Mouse (Mus musculus) heart, embryonic 14.5 days (tissue): ENCODE measurements around the gene Cox11. TPM values are rescaled to one million over a fixed set of nuclear protein-coding genes. Genes with fewer than 3 reads are reported as not detected.

Experiments
- ATAC-seq: fragments of 200-750 bp; cut with Nextera tagmentation; 2 replicates; pipeline ENCODE4 v1.8.0; 2017; ENCODE audit warnings: low read depth, moderate TSS enrichment; ENCODE audit not compliant: insufficient number of reproducible peaks, insufficient read depth, low FRiP score
- H3K27ac ChIP-seq, 2 experiments: fragments of 200-500 bp in 1 of 2; fragments of 300-500 bp in 1 of 2; sonication (generic) in 1 of 2; replicated peaks in 1 of 2; 2 replicates each; pipeline ENCODE4 v1.5.1; 2012 to 2014; ENCODE audit warnings: low read depth in 2 of 2, low read length in 2 of 2, control low read depth in 1 of 2, mild to moderate bottlenecking in 1 of 2, mixed read lengths in 1 of 2; ENCODE audit not compliant: control insufficient read depth in 1 of 2, insufficient read depth in 1 of 2
- H3K27me3 ChIP-seq: fragments of 300-500 bp; sonication (generic); 2 replicates; pipeline ENCODE4 v1.6.1; 2014; ENCODE audit warnings: mild to moderate bottlenecking, low read length, control low read depth; ENCODE audit not compliant: control insufficient read depth, insufficient read depth
- H3K36me3 ChIP-seq: fragments of 300-500 bp; sonication (generic); 2 replicates; pipeline ENCODE4 v1.6.1; 2014; ENCODE audit warnings: mild to moderate bottlenecking, control low read depth, low read length, mixed read lengths; ENCODE audit not compliant: control insufficient read depth, insufficient read depth
- H3K4me1 ChIP-seq, 2 experiments: fragments of 200-500 bp in 1 of 2; fragments of 300-500 bp in 1 of 2; sonication (generic) in 1 of 2; 2 replicates each; pipeline ENCODE4 v1.6.1; 2012 to 2014; ENCODE audit warnings: low read length in 2 of 2, control low read depth in 1 of 2, mixed read lengths in 1 of 2; ENCODE audit not compliant: control insufficient read depth in 2 of 2, insufficient read depth in 2 of 2
- H3K4me2 ChIP-seq: fragments of 300-500 bp; sonication (generic); 2 replicates; pipeline ENCODE4 v1.6.1; 2014; ENCODE audit warnings: mild to moderate bottlenecking, low read length
- H3K4me3 ChIP-seq, 2 experiments: fragments of 200-500 bp in 1 of 2; fragments of 300-500 bp in 1 of 2; sonication (generic) in 1 of 2; 2 replicates each; pipeline ENCODE4 v1.5.1; 2012 to 2014; ENCODE audit warnings: low read length in 2 of 2, mild to moderate bottlenecking in 2 of 2, control low read depth in 1 of 2, low read depth in 1 of 2, moderate library complexity in 1 of 2; ENCODE audit not compliant: control insufficient read depth in 1 of 2, insufficient read depth in 1 of 2
- H3K9ac ChIP-seq: fragments of 300-500 bp; sonication (generic); 2 replicates; pipeline ENCODE4 v1.6.1; 2014; ENCODE audit warnings: mild to moderate bottlenecking, low read length
- H3K9me3 ChIP-seq: fragments of 300-500 bp; sonication (generic); 2 replicates; pipeline ENCODE4 v1.6.1; 2016; ENCODE audit warnings: low read length, control low read depth; ENCODE audit not compliant: control insufficient read depth
- WGBS: fragments of 180-500 bp; shearing (Covaris S2); extraction: QIAGEN DNeasy Blood & Tissue Kit; methylation state at CpG from one replicate; pipeline ENCODE4 v1.1.7; 2014; 5-methylcytosine and 5-hydroxymethylcytosine counted together
- polyA plus RNA-seq: library from polyadenylated mRNA; unstranded; fragments of >200 nt; fragmentation: Nextera tagmentation; extraction: Ambion mirVana; gene quantifications from 2 replicates; pipeline ENCODE4 v1.2.1, GENCODE M21; 2014

Cox11 gene
- polyA plus RNA-seq, 1 experiment from 2014 or later: 30.8 TPM

GRCm38 (mm10) chr11:90664345-90664986 lies 26.5 kb downstream of the Cox11 start:
- Histone ChIP-seq H3K4me2 (peak overlapping the region; percentile 33), H3K36me3 (peaks cover 29% of the 10 kb centered on the region), H3K9me3 (no peaks in the 10 kb centered on the region), H3K27ac (peak overlapping the region; percentile 12 to 14), H3K4me3 (no peak overlapping the region), H3K27me3 (no peaks in the 10 kb centered on the region), H3K4me1 (peaks cover 14 to 27% of the 10 kb centered on the region in 2 experiments), H3K9ac (no peak overlapping the region)
- no peak for ATAC-seq
- WGBS: 28% methylated on average over 8 of the region's 8 CpGs

GRCm38 (mm10) chr11:90665161-90665560 lies 27.2 kb downstream of the Cox11 start:
- Histone ChIP-seq H3K27me3 (no peaks in the 10 kb centered on the region), H3K4me2 (peak overlapping the region; percentile 33), H3K4me1 (peaks cover 14 to 27% of the 10 kb centered on the region in 2 experiments), H3K4me3 (no peak overlapping the region), H3K9ac (0 out of 2 replicates have a peak overlapping the region, but pooled peaks have one; percentile 6), H3K36me3 (peaks cover 32% of the 10 kb centered on the region), H3K9me3 (no peaks in the 10 kb centered on the region), H3K27ac (peak overlapping the region; percentile 14 to 39; a peak in 2 of 4 replicates)
- 8% methylated on average over 6 of the region's 6 CpGs for WGBS
- ATAC-seq: no peak

- Histone ChIP-seq H3K27ac (no peak overlapping the region), H3K36me3 (peaks cover 23% of the 10 kb centered on the region), H3K9ac (no peak overlapping the region), H3K4me3 (no peak overlapping the region), H3K27me3 (no peaks in the 10 kb centered on the region), H3K9me3 (no peaks in the 10 kb centered on the region), H3K4me1 (peaks cover 14 to 27% of the 10 kb centered on the region in 2 experiments), H3K4me2 (no peak overlapping the region)
- WGBS: 63% methylated on average over 3 of the region's 3 CpGs
- no peak for ATAC-seq
Measured at GRCm38 (mm10) chr11:90666144-90666757, 28.3 kb downstream of the Cox11 start.

DNA sequence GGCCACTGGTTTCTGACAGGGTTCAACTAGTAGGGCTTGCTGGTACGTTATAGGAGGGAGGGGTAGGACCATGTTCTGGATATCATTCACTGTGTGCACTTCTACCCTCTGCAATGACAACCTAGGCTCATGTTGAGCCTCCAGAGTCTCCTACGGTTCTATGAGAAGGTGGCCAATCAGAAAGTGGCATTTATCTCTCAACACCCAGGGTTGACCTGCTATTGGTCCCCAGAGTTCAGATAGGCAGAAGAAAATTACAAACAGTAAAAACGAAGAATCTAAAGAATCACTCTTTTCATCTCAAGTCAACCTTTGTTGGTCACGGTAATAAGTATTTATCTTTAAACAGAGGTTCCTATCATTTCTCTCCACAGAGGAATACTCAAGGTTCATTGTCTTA lies 28.9 kb downstream of the Cox11 start:
- no peak overlapping the region for H3K27ac ChIP-seq
- no peaks in the 10 kb centered on the region for H3K9me3 ChIP-seq
- no peak overlapping the region for H3K4me3 ChIP-seq
- no peak overlapping the region for H3K4me2 ChIP-seq
- ATAC-seq: no peak
- 81% methylated on average over 4 of the region's 4 CpGs for WGBS
- no peaks in the 10 kb centered on the region for H3K27me3 ChIP-seq
- H3K4me1 ChIP-seq: peaks cover 14 to 27% of the 10 kb centered on the region in 2 experiments
- H3K36me3 ChIP-seq: peaks cover 16% of the 10 kb centered on the region
- H3K9ac ChIP-seq: no peak overlapping the region

- H3K27me3 ChIP-seq: no peaks in the 10 kb centered on the region
- no peak overlapping the region for H3K27ac ChIP-seq
- peaks cover 14 to 27% of the 10 kb centered on the region in 2 experiments for H3K4me1 ChIP-seq
- no peak overlapping the region for H3K4me3 ChIP-seq
- H3K36me3 ChIP-seq: peaks cover 16% of the 10 kb centered on the region
- no peaks in the 10 kb centered on the region for H3K9me3 ChIP-seq
- no peak overlapping the region for H3K9ac ChIP-seq
- 96% methylated on average over 6 of the region's 6 CpGs for WGBS
- H3K4me2 ChIP-seq: no peak overlapping the region
- no peak for ATAC-seq
Measured at GRCm38 (mm10) chr11:90667325-90667724, 29.4 kb downstream of the Cox11 start.

DNA sequence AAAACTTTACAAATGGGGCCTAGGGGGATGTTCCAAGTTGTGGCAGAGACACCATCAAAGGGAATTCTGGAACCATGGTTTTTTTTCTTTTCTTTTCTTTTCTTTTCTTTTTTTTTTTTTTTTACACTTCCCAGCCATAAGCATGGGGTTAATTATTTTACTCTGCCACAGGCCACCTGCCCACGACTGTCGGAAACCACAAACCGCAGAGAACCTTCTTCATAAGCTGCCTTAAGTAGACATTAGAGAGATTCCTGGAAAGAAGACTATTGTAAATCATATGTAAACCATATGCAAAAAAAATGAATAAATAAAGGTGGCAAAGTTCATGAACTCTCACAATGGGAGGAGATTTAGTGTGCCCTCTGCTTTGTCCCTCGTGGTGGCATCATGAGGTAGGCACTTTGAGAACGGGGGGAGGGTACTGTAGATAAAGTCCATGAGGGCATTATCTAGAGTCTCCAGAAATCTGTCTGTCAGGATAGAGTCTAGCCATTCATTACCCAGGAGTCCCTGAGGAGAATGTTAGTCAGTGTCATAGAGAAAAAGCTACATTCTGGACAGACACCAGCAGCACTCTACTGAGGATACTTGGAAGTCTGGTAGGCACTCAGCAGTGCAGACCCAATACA lies 37.6 kb downstream of the Cox11 start:
- ATAC-seq: no peak
- no peaks in the 10 kb centered on the region for H3K27me3 ChIP-seq
- H3K27ac ChIP-seq: no peak overlapping the region
- H3K36me3 ChIP-seq: peaks cover 32% of the 10 kb centered on the region
- peaks cover 5 to 28% of the 10 kb centered on the region in 2 experiments for H3K4me1 ChIP-seq
- H3K9me3 ChIP-seq: no peaks in the 10 kb centered on the region
- no peak overlapping the region for H3K9ac ChIP-seq
- WGBS: 65% methylated on average over 5 of the region's 5 CpGs
- no peak overlapping the region for H3K4me2 ChIP-seq
- H3K4me3 ChIP-seq: no peak overlapping the region

GRCm38 (mm10) chr11:90677027-90677426 lies 39.1 kb downstream of the Cox11 start:
- no peak overlapping the region for H3K4me3 ChIP-seq
- no peak overlapping the region for H3K9ac ChIP-seq
- peaks cover 5 to 28% of the 10 kb centered on the region in 2 experiments for H3K4me1 ChIP-seq
- H3K27ac ChIP-seq: 0 out of 4 replicates have a peak overlapping the region, but pooled peaks have one; percentile 3 to 6
- no peak overlapping the region; the same call in 1 of the 2 replicates for H3K4me2 ChIP-seq
- ATAC-seq: no peak
- 93% methylated on average over 7 of the region's 7 CpGs for WGBS
- peaks cover 39% of the 10 kb centered on the region for H3K36me3 ChIP-seq
- H3K9me3 ChIP-seq: no peaks in the 10 kb centered on the region
- H3K27me3 ChIP-seq: no peaks in the 10 kb centered on the region
